10 mouse cellular contexts compared by ENCODE assay signal in genomic region chr11:115692800-115693199, GRCm38 (mm10). TPM values are rescaled to one million over a fixed set of nuclear protein-coding genes. Genes with fewer than 3 reads are reported as not detected.
DNase-seq lines count a peak whose midpoint lies in the region; ATAC-seq and TF ChIP-seq lines count a peak whose summit lies in the region.
"Had no signal": no experiment of that assay in that cellular context is flagged by ENCODE, and none has a peak within 500 bp of the region (broad histone marks: within the 10 kb centered on the region; RNA-seq: fewer than 3 reads in every experiment).

No protein-coding gene starts in this region.

- no peak for ATAC-seq in heart, postnatal 0 days (ENCODE audit: insufficient read depth, low read depth)

- dilution Hi-C loops in CH12.LX (cut with MboI; ENCODE audit: extremely low pct_ligation_motif_present, extremely low pct_unique_long_range_greater_than_20kb, low sequenced_read_pairs) = no loop called here

- peak; percentile 45 for TF ChIP-seq POLR2A in CH12.LX (IDR thresholded peaks at IDR 0.05; ENCODE audit: low read depth, low read length)

- 43% methylated on average over 5 of the region's 5 CpGs for WGBS in heart, postnatal 0 days
- WGBS in limb, embryonic 10.5 days = 68% methylated on average over 5 of the region's 5 CpGs

- no peak; the same call in 1 of the 2 replicates for TF ChIP-seq RAD21 in CH12.LX (IDR thresholded peaks at IDR 0.05; ENCODE audit: low read depth, low read length)

- peak; percentile 53 for DNase-seq in adrenal gland, postnatal 14 days
- no peak for DNase-seq in adrenal gland, postnatal 4 days (ENCODE audit: low spot score in 2 of 2)
- peak; percentile 98 for DNase-seq in CH12.LX (ENCODE audit: extremely low read depth)
- no peak for DNase-seq in heart, postnatal 0 days (ENCODE audit: low spot score)
- DNase-seq in lung, postnatal 25 days (ENCODE audit: low spot score) = peak; percentile 60
- no peak for DNase-seq in left cerebral cortex, adult 18-20 months (ENCODE audit: low spot score in 2 of 2)
- DNase-seq in limb, embryonic 10.5 days (ENCODE audit: low spot score) = no peak
- no peak for DNase-seq in layer of hippocampus, adult 9-10 months (ENCODE audit: low spot score)

- H3K4me3 ChIP-seq in CH12.LX (replicated peaks in 1 of 3; ENCODE audit: low read depth in 2 of 3, low read length in 2 of 3, poor library complexity in 1 of 3) = no peak overlapping the region
- H3K4me3 ChIP-seq in heart, postnatal 0 days (ENCODE audit: low read depth, low read length) = no peak overlapping the region
- no peak overlapping the region for H3K4me3 ChIP-seq in limb, embryonic 10.5 days
- H3K4me3 ChIP-seq: forebrain, embryonic 12.5 days; neural tube, embryonic 12.5 days had no signal

- in situ Hi-C loops in CH12.LX (cut with MboI; ENCODE audit: low pct_ligation_motif_present, low pct_unique_long_range_greater_than_20kb, low sequenced_read_pairs) = no loop called here

- peaks cover 46 to 80% of the 10 kb centered on the region in 2 experiments for H3K36me3 ChIP-seq in CH12.LX (replicated peaks in 1 of 2; ENCODE audit: control insufficient read depth in 1 of 2, insufficient read depth in 1 of 2, low read length in 1 of 2)
- H3K36me3 ChIP-seq in heart, postnatal 0 days (replicated peaks; ENCODE audit: control insufficient read depth, insufficient read depth, low read length) = peaks cover 10% of the 10 kb centered on the region; the same call in 1 of the 2 replicates
- H3K36me3 ChIP-seq in limb, embryonic 10.5 days = peaks cover 40% of the 10 kb centered on the region

- peaks cover 27 to 88% of the 10 kb centered on the region in 2 experiments for H3K4me1 ChIP-seq in CH12.LX (ENCODE audit: control insufficient read depth in 1 of 2, insufficient read depth in 2 of 2)
- H3K4me1 ChIP-seq in heart, postnatal 0 days (ENCODE audit: control insufficient read depth, insufficient read depth) = peaks cover 43% of the 10 kb centered on the region
- 0 out of 2 replicates have a peak, but pooled peaks cover 4% of the 10 kb centered on the region for H3K4me1 ChIP-seq in limb, embryonic 10.5 days

- peak overlapping the region; percentile 96 for H3K27ac ChIP-seq in CH12.LX (ENCODE audit: insufficient read depth, low read depth)
- H3K27ac ChIP-seq in heart, postnatal 0 days (ENCODE audit: low read depth) = peak overlapping the region; percentile 68
- H3K27ac ChIP-seq in limb, embryonic 10.5 days = no peak overlapping the region
- H3K27ac ChIP-seq: forebrain, embryonic 12.5 days; neural tube, embryonic 12.5 days had no signal

- peak; percentile 100 for TF ChIP-seq EP300 in CH12.LX (IDR thresholded peaks at IDR 0.05; ENCODE audit: low read length)
- no peak for TF ChIP-seq EP300 in heart, postnatal 0 days (IDR thresholded peaks at IDR 0.05; ENCODE audit: low read depth)

- H3K4me2 ChIP-seq in CH12.LX (ENCODE audit: insufficient read depth, low read depth, poor library complexity, severe bottlenecking) = peak overlapping the region; percentile 30
- no peak overlapping the region; the same call in 1 of the 2 replicates for H3K4me2 ChIP-seq in heart, postnatal 0 days (ENCODE audit: low read depth, low read length)
- H3K4me2 ChIP-seq: forebrain, embryonic 12.5 days; neural tube, embryonic 12.5 days had no signal

- H3K27me3 ChIP-seq in CH12.LX (replicated peaks) = no peaks in the 10 kb centered on the region
- no peaks in the 10 kb centered on the region for H3K27me3 ChIP-seq in heart, postnatal 0 days (ENCODE audit: control insufficient read depth, insufficient read depth, low read length)
- H3K27me3 ChIP-seq in limb, embryonic 10.5 days (ENCODE audit: low read depth, poor library complexity, severe bottlenecking) = no peaks in the 10 kb centered on the region
- H3K27me3 ChIP-seq: forebrain, embryonic 12.5 days; neural tube, embryonic 12.5 days had no signal

- TF ChIP-seq CTCF in CH12.LX (conservative IDR thresholded peaks at IDR 0.05 in 1 of 2, IDR thresholded peaks at IDR 0.05 in 1 of 2; ENCODE audit: low read depth in 2 of 2, low read length in 2 of 2) = no peak
- no peak for TF ChIP-seq CTCF in heart, postnatal 0 days (IDR thresholded peaks at IDR 0.05; ENCODE audit: low read depth)

- H3K79me2 ChIP-seq in CH12.LX (replicated peaks; ENCODE audit: control insufficient read depth, extremely low read depth, insufficient read depth, poor library complexity, severe bottlenecking) = peaks cover 99% of the 10 kb centered on the region

- H3K9ac ChIP-seq in CH12.LX (ENCODE audit: insufficient read depth, low read depth) = peak overlapping the region; percentile 3
- H3K9ac ChIP-seq in heart, postnatal 0 days (replicated peaks; ENCODE audit: low read depth, low read length) = no peak overlapping the region; the same call in 1 of the 2 replicates
- H3K9ac ChIP-seq: forebrain, embryonic 12.5 days; neural tube, embryonic 12.5 days had no signal

- no peaks in the 10 kb centered on the region for H3K9me3 ChIP-seq in CH12.LX (replicated peaks; ENCODE audit: low read length)
- no peaks in the 10 kb centered on the region for H3K9me3 ChIP-seq in heart, postnatal 0 days (replicated peaks; ENCODE audit: control insufficient read depth, low read length)
- no peaks in the 10 kb centered on the region for H3K9me3 ChIP-seq in limb, embryonic 10.5 days (replicated peaks)
- H3K9me3 ChIP-seq: forebrain, embryonic 12.5 days; neural tube, embryonic 12.5 days had no signal

TF ChIP-seq in CH12.LX, 34 proteins besides CTCF, POLR2A, EP300 and RAD21 (continues in another document):
- TF ChIP-seq MAX (IDR thresholded peaks at IDR 0.05; ENCODE audit: low read length) (no peak), TBP (conservative IDR thresholded peaks at IDR 0.05; ENCODE audit: low read depth, low read length) (0 out of 2 replicates have a peak, but pooled peaks have one; percentile 53), ZMIZ1 (IDR thresholded peaks at IDR 0.05; ENCODE audit: low read depth, low read length) (peak; percentile 50; the same call in 1 of the 2 replicates), SIN3A (IDR thresholded peaks at IDR 0.05; ENCODE audit: low read length) (peak; percentile 100), USF1 (IDR thresholded peaks at IDR 0.05; ENCODE audit: low read depth, low read length) (no peak), TCF12 (IDR thresholded peaks at IDR 0.05; ENCODE audit: low read depth, low read length) (peak; percentile 92), JUND (conservative IDR thresholded peaks at IDR 0.05; ENCODE audit: low read depth, low read length) (peak; percentile 96), GABPA (IDR thresholded peaks at IDR 0.05; ENCODE audit: insufficient replicate concordance, low read depth, low read length) (no peak), MAZ (IDR thresholded peaks at IDR 0.05; ENCODE audit: low read depth, low read length) (peak; percentile 83), PAX5 (IDR thresholded peaks at IDR 0.05; ENCODE audit: low read length) (no peak), MAFK (IDR thresholded peaks at IDR 0.05; ENCODE audit: insufficient replicate concordance, low read length) (peak; percentile 76; the same call in 1 of the 2 replicates), CHD1 (IDR thresholded peaks at IDR 0.05; ENCODE audit: low read depth, low read length) (no peak; the same call in 1 of the 2 replicates), UBTF (IDR thresholded peaks at IDR 0.05; ENCODE audit: low read depth, low read length) (peak; percentile 94), BHLHE40 (IDR thresholded peaks at IDR 0.05; ENCODE audit: low read depth, low read length) (peak; percentile 96), NRF1 (IDR thresholded peaks at IDR 0.05; ENCODE audit: low read depth, low read length) (0 out of 2 replicates have a peak, but pooled peaks have one; percentile 36), MEF2A (IDR thresholded peaks at IDR 0.05; ENCODE audit: borderline replicate concordance, low read depth, low read length) (peak; percentile 94), ZC3H11A (IDR thresholded peaks at IDR 0.05; ENCODE audit: low read depth, low read length) (no peak), RCOR1 (conservative IDR thresholded peaks at IDR 0.05; ENCODE audit: low read depth, low read length) (peak; percentile 99), HCFC1 (IDR thresholded peaks at IDR 0.05; ENCODE audit: low read depth, low read length) (peak; percentile 50; the same call in 1 of the 2 replicates), E2F4 (IDR thresholded peaks at IDR 0.05; ENCODE audit: insufficient replicate concordance, low read depth, low read length) (no peak), ZNF384 (IDR thresholded peaks at IDR 0.05; ENCODE audit: low read depth, low read length) (no peak; the same call in none of the 2 replicates), POLR2AphosphoS2 (IDR thresholded peaks at IDR 0.05; ENCODE audit: low read depth, low read length) (no peak), IRF4 (IDR thresholded peaks at IDR 0.05; ENCODE audit: low read depth, low read length) (peak; percentile 100), ETS1 (conservative IDR thresholded peaks at IDR 0.05; ENCODE audit: low read depth, low read length) (peak; percentile 99), SMC3 (IDR thresholded peaks at IDR 0.05; ENCODE audit: low read depth, low read length) (peak; percentile 22), CHD2 (IDR thresholded peaks at IDR 0.05; ENCODE audit: low read length) (peak; percentile 92), JUN (IDR thresholded peaks at IDR 0.05; ENCODE audit: insufficient read depth, low read depth, low read length) (peak; percentile 93), KAT2A (IDR thresholded peaks at IDR 0.05; ENCODE audit: insufficient replicate concordance, low read length) (peak; percentile 70; the same call in 1 of the 2 replicates), MYC (IDR thresholded peaks at IDR 0.05; ENCODE audit: low read depth, low read length) (peak; percentile 78), NELFE (IDR thresholded peaks at IDR 0.05; ENCODE audit: low read depth, low read length) (no peak), ZKSCAN1 (IDR thresholded peaks at IDR 0.05; ENCODE audit: borderline replicate concordance, low read depth, low read length) (no peak), USF2 (conservative IDR thresholded peaks at IDR 0.05; ENCODE audit: low read depth, low read length) (peak; percentile 25; the same call in 1 of the 2 replicates), ELF1 (IDR thresholded peaks at IDR 0.05; ENCODE audit: low read depth, low read length) (peak; percentile 86)

RNA-seq across cellular contexts. Expression of gene Grb2, which starts 15.6 kb away (rescaled TPM):
- 103 and 108 TPM in 2 replicates for total RNA-seq in adrenal gland, postnatal 14 days (2021)
- total RNA-seq in adrenal gland, postnatal 4 days (2021) = 100 to 1,000 TPM; 116 to 135 TPM
- total RNA-seq in CH12.LX (2012; rRNA removed) = 63.6 and 67.7 TPM in 2 replicates
- total RNA-seq in CH12.LX (2014; rRNA removed) = 110 and 117 TPM in 2 replicates
- 228 and 241 TPM in 2 replicates for polyA plus RNA-seq in CH12.LX (2012; ENCODE audit: insufficient read length, low read depth)
- total RNA-seq in heart, postnatal 0 days (2014; rRNA removed; ENCODE audit: low replicate concordance) = 48.6 and 126 TPM in 2 replicates
- polyA plus RNA-seq in heart, postnatal 0 days (2015; fragmentation: Nextera tagmentation; extraction: Ambion mirVana) = 96.9 and 116 TPM in 2 replicates
- total RNA-seq in left cerebral cortex, adult 18-20 months (2021) = 100 to 1,000 TPM; 204 to 206 TPM
- 77.2 and 87.8 TPM in 2 replicates for polyA plus RNA-seq in limb, embryonic 10.5 days (2016; fragmentation: Nextera tagmentation; extraction: Ambion mirVana)

Comparison
In these comparisons a context has a peak if more than half of its experiments do, and no peak if none do; other contexts are left out.
1. DNase-seq: peak in adrenal gland, postnatal 14 days (single experiment), CH12.LX (single experiment) and lung, postnatal 25 days (single experiment); none in adrenal gland, postnatal 4 days (0 of 2), heart, postnatal 0 days (single experiment), left cerebral cortex, adult 18-20 months (0 of 2), limb, embryonic 10.5 days (single experiment) and layer of hippocampus, adult 9-10 months (single experiment).